Mouse (Mus musculus): ENCODE data around the gene Zfp2.

Zfp2 gene

GRCm38 (mm10) chr11:50850989-50851601 lies 64.9 kb downstream of the Zfp2 start:
- DNase-seq (ENCODE audit: low read depth) = peak; percentile 56

GRCm38 (mm10) chr11:50850177-50850735 lies 65.7 kb downstream of the Zfp2 start, which contains the start of gene Grm6:
Grm6 (plus strand) TSS chr11:50850685.
- DNase-seq (ENCODE audit: low read depth) = peak; percentile 59

- peak; percentile 31 for DNase-seq (ENCODE audit: low read depth)
Measured at GRCm38 (mm10) chr11:50849310-50849709, 66.7 kb downstream of the Zfp2 start.
